Mouse (Mus musculus) natural killer cell, adult 2 months (primary cell): ENCODE results near the gene Sf3a1.
A peak's percentile ranks its signal among the peaks of the same experiment; 100 is the strongest.
"Not testable (repeated sequence)": the region's sequence is repeated elsewhere in the genome, so short reads cannot be mapped to it uniquely, and the experiment has no call there.

Source experiments
- DNase-seq, 2 experiments: peaks; one replicate each; pipeline ENCODE4 v3.0.0; 2022; ENCODE audit warnings: low spot score in 2 of 2

Sf3a1 gene

DNA sequence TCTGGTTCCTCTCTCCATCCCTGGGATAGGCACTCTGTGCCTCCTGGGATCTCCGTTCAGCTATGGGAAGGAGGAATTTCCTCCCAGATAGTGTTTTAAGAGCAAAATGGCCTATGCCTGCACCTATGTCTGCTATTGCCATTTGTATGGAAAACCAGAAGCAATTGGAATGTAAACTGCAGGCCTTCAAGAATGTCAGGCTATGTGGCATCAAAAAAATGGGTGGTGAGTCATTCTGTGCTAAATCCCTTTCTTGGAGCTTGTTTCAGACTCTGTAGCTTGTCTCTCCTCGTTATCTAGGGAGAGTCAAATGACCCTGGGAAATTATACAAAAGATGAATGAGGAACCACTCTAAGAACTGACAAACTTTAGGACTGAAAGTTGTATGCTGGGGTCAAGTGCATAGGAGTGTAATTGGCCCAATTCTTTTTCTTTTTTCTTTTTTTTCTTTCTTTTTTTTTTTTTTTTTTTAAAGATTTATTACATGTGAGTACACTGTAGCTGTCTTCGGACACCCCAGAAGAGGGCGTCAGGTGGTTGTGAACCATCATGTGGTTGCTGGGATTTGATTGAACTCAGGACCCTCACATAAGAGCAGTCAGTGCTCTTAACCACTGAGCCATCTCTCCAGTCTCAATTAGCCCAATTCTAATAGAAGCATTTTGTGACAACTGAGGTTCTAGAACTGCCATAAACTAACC, 24.3 kb downstream of the Sf3a1 start:
- no peak for DNase-seq

DNA sequence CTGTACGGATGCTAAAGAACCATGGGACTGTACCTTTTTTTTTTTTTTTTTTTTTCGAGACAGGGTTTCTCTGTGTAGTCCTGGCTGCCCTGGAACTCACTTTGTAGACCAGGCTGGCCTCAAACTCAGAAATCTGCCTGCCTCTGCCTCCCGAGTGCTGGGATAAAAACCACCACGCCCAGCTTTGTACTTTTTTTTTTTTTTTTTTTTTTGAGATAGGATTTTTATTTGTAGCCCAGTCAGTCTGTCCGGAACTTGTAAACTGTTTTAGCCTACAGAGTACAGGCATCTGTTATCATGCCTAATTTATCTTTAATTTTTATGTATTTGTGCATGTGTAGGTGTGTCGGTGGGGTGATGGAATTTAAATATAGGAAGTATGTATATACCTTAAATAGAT, 25.3 kb downstream of the Sf3a1 start:
- DNase-seq = not testable (repeated sequence)

- peak; percentile 97 to 99 for DNase-seq
These were observed 26.6 kb downstream of the Sf3a1 start, which contains the start of gene Tbc1d10a for GRCm38 (mm10) chr11:4186486-4187317. Gene Tbc1d10a (plus strand): TSS chr11:4186789.

GRCm38 (mm10) chr11:4187318-4187700, 27.2 kb downstream of the Sf3a1 start:
- no peak for DNase-seq

GRCm38 (mm10) chr11:4189182-4189581, 29.0 kb downstream of the Sf3a1 start:
- DNase-seq = no peak

DNA sequence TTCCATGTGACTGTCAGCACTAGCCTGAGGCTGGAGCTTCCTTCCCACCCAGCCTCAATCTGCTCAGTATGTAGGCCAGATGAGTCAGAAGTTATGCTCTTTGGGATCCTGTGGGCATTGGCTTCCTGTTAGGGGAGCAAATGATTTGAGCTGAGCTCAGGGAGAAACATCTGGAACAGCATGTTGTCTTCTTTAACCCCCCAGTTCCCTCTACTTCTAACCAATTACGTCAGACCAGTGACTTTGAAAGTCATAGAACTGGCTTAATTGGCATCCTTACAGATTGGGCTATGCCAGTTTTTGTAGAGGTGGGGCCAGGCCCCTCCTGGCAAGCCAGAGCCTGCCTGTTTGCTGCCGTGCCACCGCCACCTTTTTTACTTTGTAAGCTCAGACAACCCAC, 30.5 kb downstream of the Sf3a1 start:
- DNase-seq = no peak

- no peak for DNase-seq
These were observed 32.6 kb downstream of the Sf3a1 start for GRCm38 (mm10) chr11:4192757-4193156.

GRCm38 (mm10) chr11:4193420-4193819, 33.3 kb downstream of the Sf3a1 start:
- no peak for DNase-seq

DNA sequence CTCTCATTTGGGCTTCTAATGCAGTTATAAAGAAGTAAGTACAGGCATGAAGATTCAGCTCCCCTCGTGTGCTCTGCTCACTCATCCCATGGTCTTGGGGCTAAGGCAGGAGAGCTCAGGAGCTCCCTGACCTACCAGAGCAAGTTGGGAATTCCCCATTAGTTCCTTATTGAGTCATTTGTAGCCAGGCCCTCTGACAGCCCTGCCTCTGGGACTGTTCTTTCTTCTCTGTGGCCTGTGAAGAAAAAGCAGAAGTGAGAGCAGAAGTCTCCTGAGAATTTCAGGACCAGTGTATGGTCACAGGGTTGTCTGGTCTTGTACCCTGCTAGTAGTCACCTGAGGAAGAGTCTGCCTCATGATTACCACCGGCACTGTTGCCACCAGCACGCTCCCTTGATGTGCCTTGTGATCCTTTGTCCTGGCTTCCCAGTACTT, 35.5 kb downstream of the Sf3a1 start:
- peak in 1 of 2 experiments; percentile 78 for DNase-seq

DNA sequence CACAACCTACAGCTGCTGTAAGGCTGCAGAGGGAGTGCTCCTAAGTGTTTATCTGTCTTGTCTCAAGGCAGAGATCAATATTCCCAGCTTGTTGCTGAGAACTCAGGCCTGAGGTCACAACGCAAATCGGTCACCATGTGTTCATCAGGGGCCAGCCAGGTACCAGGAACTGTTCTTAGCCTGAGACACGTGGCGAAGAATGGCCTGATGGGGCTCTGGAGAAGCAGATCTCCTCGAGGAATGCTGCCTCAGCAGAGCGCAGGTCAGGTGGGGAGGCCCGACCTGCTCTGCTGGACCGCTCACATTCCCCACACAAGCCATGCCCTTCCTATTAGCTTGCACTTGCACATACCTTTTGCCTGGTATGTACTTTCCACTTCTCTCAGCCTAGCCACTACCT, 36.5 kb downstream of the Sf3a1 start:
- DNase-seq = no peak

- DNase-seq = no peak
These were observed 37.5 kb downstream of the Sf3a1 start for GRCm38 (mm10) chr11:4197691-4198090.

DNA sequence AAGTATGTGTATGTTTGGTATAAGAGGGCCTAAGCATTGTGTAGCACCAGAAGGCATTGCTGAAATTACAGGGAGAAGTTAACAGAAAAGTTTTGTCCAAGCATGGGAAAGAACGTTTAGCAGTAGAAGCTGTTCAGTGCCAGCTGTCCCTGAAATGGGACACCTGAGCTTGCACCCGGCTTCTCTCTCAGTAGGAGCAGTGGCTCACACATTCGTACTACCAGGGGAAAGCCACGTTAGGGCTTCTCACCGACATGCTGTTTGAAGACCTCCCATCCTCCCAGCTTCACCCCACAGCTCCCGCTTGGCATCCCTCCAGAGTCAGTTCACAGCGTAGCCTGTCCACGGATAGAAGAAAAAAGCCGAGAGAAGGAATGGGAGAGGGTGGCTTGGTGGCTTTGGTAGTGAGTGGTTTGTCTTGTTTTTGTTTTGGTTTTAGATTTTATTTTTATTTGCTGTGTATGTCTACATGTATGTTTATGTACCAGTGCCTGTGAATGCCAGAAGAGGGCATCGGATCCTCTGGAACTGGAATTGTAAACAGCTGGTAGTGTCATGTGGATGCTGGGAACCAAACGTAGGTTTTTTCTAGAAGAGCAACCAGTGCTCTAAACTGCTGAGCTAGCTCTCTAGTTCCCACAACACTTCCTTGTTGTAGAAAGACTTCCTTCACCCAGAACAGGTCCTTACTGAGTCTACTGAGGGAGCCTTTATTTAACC, 42.0 kb downstream of the Sf3a1 start:
- DNase-seq = no peak

DNA sequence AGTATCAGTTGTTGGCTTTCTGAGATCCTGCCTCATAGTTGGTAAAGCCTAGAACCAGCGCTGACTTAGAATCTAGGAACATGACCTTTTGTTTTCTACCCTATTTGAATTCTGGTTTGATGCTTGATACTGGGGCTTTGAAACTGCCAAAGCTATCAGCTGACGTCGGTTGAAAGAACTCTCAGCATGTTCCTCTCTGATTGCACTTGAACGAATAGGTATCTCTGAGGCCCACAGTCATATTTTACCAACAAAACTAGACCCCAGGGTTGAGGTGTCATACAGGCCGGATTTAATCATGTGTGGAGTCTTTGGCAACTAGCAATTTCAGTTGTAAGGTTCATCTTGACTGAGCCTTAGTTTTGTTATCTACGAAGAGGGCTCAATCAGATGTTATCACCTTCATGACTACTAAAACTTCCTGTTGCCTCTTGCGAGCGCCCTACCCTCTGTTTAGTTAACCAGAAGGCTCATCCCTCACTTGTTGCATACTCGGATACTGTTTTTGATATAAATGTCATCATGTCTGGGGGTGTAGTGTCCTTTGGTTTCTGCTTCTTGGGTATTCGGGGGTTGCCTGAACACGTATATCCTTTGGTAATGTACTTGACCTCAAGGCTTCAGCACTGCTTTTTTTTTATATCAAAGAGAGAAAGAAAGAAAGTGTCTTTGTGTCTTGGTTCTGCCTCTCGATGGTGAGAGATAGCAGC, 43.0 kb downstream of the Sf3a1 start:
- no peak for DNase-seq

- peak; percentile 42 to 52 for DNase-seq
These were observed 43.5 kb downstream of the Sf3a1 start for GRCm38 (mm10) chr11:4203705-4204074.

DNA sequence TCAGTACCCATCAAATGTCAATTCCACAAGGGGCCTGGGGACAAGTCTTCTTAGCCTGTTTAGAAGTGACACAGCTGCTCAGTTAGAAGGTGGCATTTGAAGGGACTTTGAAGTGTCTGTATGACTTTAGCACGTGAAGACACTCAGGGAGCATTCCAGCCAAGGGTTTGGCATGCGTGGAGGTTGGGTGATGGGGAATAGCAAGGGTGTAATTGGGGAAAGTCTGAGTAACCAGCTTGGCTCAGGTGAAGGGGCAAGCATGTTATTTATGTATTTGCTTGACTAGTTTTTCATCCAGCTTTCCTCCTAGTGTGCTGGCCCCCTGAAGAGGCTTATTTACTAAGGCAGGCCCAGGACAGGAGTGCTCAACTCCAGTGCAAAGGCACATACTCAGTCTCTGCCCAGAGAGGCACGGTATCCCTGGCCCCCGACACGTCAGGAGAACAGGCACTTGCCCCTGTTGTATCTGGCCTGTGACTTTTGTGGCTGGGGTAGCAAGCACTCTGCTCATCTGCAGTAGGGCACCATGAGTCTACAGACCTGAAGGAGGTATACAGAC, 45.0 kb downstream of the Sf3a1 start:
- DNase-seq = no peak

- no peak for DNase-seq
These were observed 45.8 kb downstream of the Sf3a1 start for GRCm38 (mm10) chr11:4205951-4206350.

DNA sequence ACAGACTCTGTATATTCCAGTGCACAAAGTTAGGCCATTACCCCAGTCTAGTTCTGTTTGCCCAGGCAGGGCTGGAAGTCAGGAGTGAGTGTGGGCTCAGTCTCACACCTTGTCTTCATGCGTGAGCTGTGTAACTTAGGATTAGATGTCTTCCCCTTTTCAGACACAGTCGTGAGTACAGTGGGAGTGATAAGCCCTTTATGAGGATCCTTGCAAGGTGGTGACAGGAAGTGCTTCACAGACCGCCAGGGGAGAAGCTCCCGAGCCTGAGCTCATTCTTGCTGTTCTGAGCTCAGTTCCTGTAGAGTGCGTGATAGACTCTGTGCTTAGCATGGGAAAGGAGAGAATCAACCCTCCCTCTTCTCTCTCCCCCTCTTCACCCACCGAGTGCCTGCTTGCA, 46.4 kb downstream of the Sf3a1 start:
- peak in 1 of 2 experiments; percentile 29 for DNase-seq

- DNase-seq = no peak
These were observed 47.5 kb downstream of the Sf3a1 start for GRCm38 (mm10) chr11:4207655-4208054.

DNA sequence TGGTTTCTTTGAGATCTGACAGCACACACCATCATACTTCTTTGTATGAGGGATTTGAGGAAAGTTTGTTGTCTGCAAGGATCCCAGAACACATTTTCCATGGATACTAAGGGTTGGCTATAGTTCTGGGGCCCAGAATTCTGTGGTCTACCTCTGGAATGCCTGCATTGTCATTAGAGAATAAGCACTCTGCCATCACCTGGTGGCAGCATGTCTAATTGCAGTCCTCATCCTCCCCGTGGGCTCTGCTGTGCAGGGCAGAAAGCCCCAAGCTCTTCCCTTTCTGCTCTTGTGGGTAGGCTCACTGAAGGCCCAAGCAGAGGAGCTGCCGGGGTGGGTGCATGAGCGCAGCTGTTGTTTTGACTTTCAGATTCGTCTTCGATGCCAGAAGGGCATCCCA, 49.4 kb downstream of the Sf3a1 start:
- DNase-seq = no peak

GRCm38 (mm10) chr11:4210786-4211185, 50.6 kb downstream of the Sf3a1 start:
- no peak for DNase-seq

GRCm38 (mm10) chr11:4213107-4213506, 53.0 kb downstream of the Sf3a1 start:
- no peak for DNase-seq
